Mouse (Mus musculus): ENCODE measurements around the gene Ros1. TPM values are rescaled to one million over a fixed set of nuclear protein-coding genes. Genes with fewer than 3 reads are reported as not detected.
A peak's percentile ranks its signal among the peaks of the same experiment; 100 is the strongest.

Gene Ros1
- total and polyA plus RNA-seq, 2 experiments from 2014 or later, result not detected

DNA sequence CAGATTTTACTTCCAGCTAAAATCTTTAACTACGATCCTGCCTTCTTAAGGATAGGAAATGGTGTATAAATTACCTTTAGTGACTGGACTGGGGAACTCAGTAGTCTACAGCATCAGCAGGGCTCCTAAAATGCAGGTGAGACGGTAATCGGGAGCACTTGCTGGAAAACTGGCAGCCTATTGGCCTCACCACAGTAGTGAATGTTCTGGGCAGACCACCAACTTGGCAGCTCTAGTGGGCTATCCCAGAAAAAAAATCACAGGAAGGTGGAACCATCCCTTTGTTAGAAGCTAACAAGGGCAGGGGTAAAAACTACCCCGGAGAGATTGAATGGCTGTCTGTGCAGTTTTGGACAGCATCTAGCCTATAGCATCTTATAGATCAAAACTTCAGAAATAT, 102.9 kb downstream of the Ros1 start:
- 63% methylated on average over 4 of the region's 4 CpGs for WGBS
- ATAC-seq, result no peak

DNA sequence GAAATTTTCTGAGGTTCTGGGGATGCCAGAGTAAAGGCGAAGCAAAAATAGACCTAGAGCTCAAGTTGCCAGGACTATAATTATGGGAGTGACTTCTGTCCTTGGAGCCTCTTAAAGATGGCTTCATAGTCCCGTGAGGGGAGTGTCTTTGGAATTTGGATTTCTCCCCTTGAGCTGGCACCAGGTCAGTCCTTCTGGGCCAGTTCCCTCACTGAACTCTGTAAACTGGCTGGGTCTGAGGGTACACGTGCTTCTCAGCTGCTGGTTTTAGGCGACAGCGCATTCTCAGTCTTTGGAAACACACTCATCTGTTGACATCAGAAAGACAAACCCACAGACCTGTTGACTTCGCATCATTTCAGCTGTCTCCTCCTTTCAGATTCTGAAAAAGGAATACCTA, 108.4 kb downstream of the Ros1 start:
- no peak overlapping the region for H3K4me2 ChIP-seq (ENCODE audit: low read depth, low read length)
- H3K36me3 ChIP-seq (ENCODE audit: insufficient read depth, low read length), result no peaks in the 10 kb centered on the region
- H3K4me3 ChIP-seq (ENCODE audit: low read length), result no peak overlapping the region
- H3K27me3 ChIP-seq (ENCODE audit: insufficient read depth, low read length), result no peaks in the 10 kb centered on the region
- no peak for DNase-seq (ENCODE audit: low spot score)
- ATAC-seq, result no peak
- H3K9ac ChIP-seq (replicated peaks; ENCODE audit: low read length), result no peak overlapping the region
- no peaks in the 10 kb centered on the region for H3K4me1 ChIP-seq (ENCODE audit: insufficient read depth, low read length)
- 84% methylated on average over 6 of the region's 6 CpGs for whole genome bisulfite sequencing
- H3K9me3 ChIP-seq (ENCODE audit: low read length), result no peaks in the 10 kb centered on the region
- H3K27ac ChIP-seq, result no peak overlapping the region
- TF ChIP-seq CTCF (IDR thresholded peaks at IDR 0.05; ENCODE audit: low read depth), result no peak

More for the DNA sequence above, 102.9 kb downstream of the Ros1 start:
- no peaks in the 10 kb centered on the region for H3K9me3 ChIP-seq (ENCODE audit: low read length)
- no peak overlapping the region for H3K27ac ChIP-seq
- peak; percentile 11 for DNase-seq (ENCODE audit: low spot score)
- H3K36me3 ChIP-seq (ENCODE audit: insufficient read depth, low read length), result no peaks in the 10 kb centered on the region
- no peak overlapping the region for H3K4me2 ChIP-seq (ENCODE audit: low read depth, low read length)
- H3K9ac ChIP-seq (replicated peaks; ENCODE audit: low read length), result no peak overlapping the region
- no peak overlapping the region for H3K4me3 ChIP-seq (ENCODE audit: low read length)
- no peak for TF ChIP-seq CTCF (IDR thresholded peaks at IDR 0.05; ENCODE audit: low read depth)
- H3K4me1 ChIP-seq (ENCODE audit: insufficient read depth, low read length), result no peaks in the 10 kb centered on the region
- H3K27me3 ChIP-seq (ENCODE audit: insufficient read depth, low read length), result no peaks in the 10 kb centered on the region

DNA sequence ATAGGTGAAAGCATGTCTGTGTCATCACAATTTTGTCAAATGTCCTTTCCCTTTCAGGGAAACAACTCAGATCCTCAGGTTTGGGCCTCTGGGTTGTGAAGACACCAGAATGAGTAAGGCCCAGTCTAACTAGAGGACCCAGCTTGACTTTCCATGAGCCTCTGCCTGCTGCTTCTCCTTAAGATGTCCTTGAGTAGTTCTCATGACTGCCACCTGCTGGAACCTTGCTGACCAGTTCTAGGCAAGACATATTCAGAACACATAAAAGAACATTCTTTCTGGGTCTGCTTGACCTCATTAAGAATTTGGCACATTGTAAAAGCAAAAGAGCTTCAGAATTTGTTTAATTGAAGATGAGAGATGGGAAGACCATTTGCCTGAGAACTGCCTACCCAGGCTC, 122.6 kb downstream of the Ros1 start:
- Histone ChIP-seq H3K4me1 (ENCODE audit: insufficient read depth, low read length) (no peaks in the 10 kb centered on the region), H3K9me3 (ENCODE audit: low read length) (no peaks in the 10 kb centered on the region), H3K4me2 (ENCODE audit: low read depth, low read length) (no peak overlapping the region), H3K27ac (no peak overlapping the region), H3K27me3 (ENCODE audit: insufficient read depth, low read length) (no peaks in the 10 kb centered on the region), H3K36me3 (ENCODE audit: insufficient read depth, low read length) (no peaks in the 10 kb centered on the region), H3K9ac (replicated peaks; ENCODE audit: low read length) (no peak overlapping the region), H3K4me3 (ENCODE audit: low read length) (no peak overlapping the region)
- peak; percentile 62; the same call in 1 of the 2 replicates for ATAC-seq
- peak; percentile 63 for TF ChIP-seq CTCF (IDR thresholded peaks at IDR 0.05; ENCODE audit: low read depth)
- peak; percentile 62 for DNase-seq (ENCODE audit: low spot score)

DNA sequence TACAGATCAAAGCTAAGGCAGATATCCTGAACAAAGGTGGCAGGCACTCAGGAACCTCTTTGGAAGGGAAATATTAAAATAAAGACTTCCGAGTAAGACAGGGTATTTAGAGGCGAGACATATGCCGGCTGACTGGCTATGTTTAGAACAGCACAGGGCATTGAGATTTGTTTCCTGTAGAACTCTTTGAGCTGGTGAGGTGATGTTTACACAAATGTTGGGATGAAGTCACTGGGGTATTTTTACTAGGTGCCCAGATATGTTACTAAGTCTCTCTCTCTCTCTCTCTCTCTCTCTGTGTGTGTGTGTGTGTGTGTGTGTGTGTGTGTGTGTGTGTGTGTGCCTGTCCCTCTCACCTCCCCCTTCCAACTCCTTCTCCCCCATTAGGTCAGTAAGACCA, 146.8 kb downstream of the Ros1 start:
- no peak overlapping the region for H3K27ac ChIP-seq
- H3K9ac ChIP-seq (replicated peaks; ENCODE audit: low read length), result no peak overlapping the region
- H3K4me3 ChIP-seq (ENCODE audit: low read length), result no peak overlapping the region
- no peaks in the 10 kb centered on the region for H3K9me3 ChIP-seq (ENCODE audit: low read length)
- no peaks in the 10 kb centered on the region for H3K4me1 ChIP-seq (ENCODE audit: insufficient read depth, low read length)
- ATAC-seq (no peak), DNase-seq (ENCODE audit: low spot score) (no peak)
- H3K4me2 ChIP-seq (ENCODE audit: low read depth, low read length), result no peak overlapping the region
- no peak for TF ChIP-seq CTCF (IDR thresholded peaks at IDR 0.05; ENCODE audit: low read depth)
- WGBS, result 86% methylated on average over 3 of the region's 3 CpGs
- no peaks in the 10 kb centered on the region for H3K27me3 ChIP-seq (ENCODE audit: insufficient read depth, low read length)
- H3K36me3 ChIP-seq (ENCODE audit: insufficient read depth, low read length), result no peaks in the 10 kb centered on the region

DNA sequence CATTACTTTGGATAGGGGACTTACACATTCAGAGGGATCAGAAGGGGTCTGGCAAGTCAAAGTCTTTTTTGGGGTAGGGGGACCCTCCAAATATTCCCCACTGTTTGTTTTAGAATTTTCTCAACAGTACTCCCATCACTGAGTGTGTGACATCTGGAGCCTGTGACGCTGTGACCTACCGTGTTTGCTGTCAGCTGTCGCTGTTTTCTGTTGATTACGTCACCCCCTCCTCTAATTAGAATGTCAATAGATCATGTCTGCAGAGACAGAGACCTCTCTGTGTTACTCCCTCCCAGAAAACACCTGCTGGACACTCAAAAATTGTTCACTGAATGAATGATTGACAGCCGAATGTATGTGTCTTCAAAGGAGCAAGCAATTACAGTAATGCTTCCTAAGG, 152.0 kb downstream of the Ros1 start:
- H3K4me1 ChIP-seq (ENCODE audit: insufficient read depth, low read length), result no peaks in the 10 kb centered on the region
- WGBS, result 62% methylated on average over 5 of the region's 5 CpGs
- no peak overlapping the region for H3K4me2 ChIP-seq (ENCODE audit: low read depth, low read length)
- no peaks in the 10 kb centered on the region for H3K9me3 ChIP-seq (ENCODE audit: low read length)
- no peak for TF ChIP-seq CTCF (IDR thresholded peaks at IDR 0.05; ENCODE audit: low read depth)
- no peaks in the 10 kb centered on the region for H3K36me3 ChIP-seq (ENCODE audit: insufficient read depth, low read length)
- DNase-seq (ENCODE audit: low spot score), result no peak
- no peak overlapping the region for H3K27ac ChIP-seq
- no peak overlapping the region for H3K9ac ChIP-seq (replicated peaks; ENCODE audit: low read length)
- no peak overlapping the region for H3K4me3 ChIP-seq (ENCODE audit: low read length)
- no peak for ATAC-seq
- H3K27me3 ChIP-seq (ENCODE audit: insufficient read depth, low read length), result no peaks in the 10 kb centered on the region

DNA sequence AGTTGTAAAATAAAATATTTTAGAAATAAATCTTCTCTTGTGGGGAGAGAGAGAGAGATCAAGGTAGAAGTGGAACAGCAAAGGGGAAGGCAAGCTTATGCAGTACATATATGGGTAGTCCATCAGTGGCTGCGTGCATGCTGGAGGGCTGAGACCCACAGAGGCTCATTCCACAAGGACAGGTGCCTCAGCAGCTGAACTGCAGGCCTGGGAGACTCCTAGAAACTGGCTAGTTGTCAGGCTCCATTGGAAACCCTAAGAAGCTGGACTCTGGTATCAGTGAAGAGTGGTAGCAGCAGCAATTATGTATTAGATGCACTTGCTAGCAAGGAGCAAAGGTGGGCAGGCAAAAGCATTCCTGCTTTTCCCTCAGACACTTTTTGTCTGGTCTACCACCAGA, 155.7 kb downstream of the Ros1 start:
- no peak for DNase-seq (ENCODE audit: low spot score)
- Histone ChIP-seq H3K9me3 (ENCODE audit: low read length) (no peaks in the 10 kb centered on the region), H3K27me3 (ENCODE audit: insufficient read depth, low read length) (no peaks in the 10 kb centered on the region), H3K9ac (replicated peaks; ENCODE audit: low read length) (no peak overlapping the region), H3K4me2 (ENCODE audit: low read depth, low read length) (no peak overlapping the region), H3K36me3 (ENCODE audit: insufficient read depth, low read length) (no peaks in the 10 kb centered on the region), H3K27ac (no peak overlapping the region), H3K4me3 (ENCODE audit: low read length) (no peak overlapping the region), H3K4me1 (ENCODE audit: insufficient read depth, low read length) (no peaks in the 10 kb centered on the region)
- TF ChIP-seq CTCF (IDR thresholded peaks at IDR 0.05; ENCODE audit: low read depth), result no peak
- no peak for ATAC-seq
- 77% methylated on average over 1 of the region's 1 CpGs for WGBS

DNA sequence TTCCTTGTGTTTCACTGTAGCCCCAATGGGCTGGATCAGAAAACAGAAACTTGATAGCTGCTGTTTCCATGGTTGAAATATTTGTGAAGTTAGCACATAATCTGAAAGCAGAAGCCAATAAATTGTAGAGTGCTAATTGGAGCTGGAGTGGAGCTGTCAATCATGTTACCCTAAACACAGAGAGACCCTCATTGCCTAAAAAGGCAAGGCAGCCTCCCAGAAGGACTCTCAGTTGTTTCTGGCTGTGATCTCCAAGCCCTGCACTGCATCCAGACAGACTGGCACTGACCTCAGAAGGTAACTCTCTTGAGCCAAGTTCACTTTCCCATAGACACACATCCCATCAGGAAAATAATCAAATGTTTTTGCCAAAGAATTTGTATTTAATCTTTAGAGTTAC, 161.3 kb downstream of the Ros1 start:
- Histone ChIP-seq H3K4me2 (ENCODE audit: low read depth, low read length) (no peak overlapping the region), H3K27me3 (ENCODE audit: insufficient read depth, low read length) (peaks cover 21% of the 10 kb centered on the region; the same call in 1 of the 2 replicates), H3K4me1 (ENCODE audit: insufficient read depth, low read length) (no peaks in the 10 kb centered on the region), H3K36me3 (ENCODE audit: insufficient read depth, low read length) (no peaks in the 10 kb centered on the region), H3K9ac (replicated peaks; ENCODE audit: low read length) (no peak overlapping the region), H3K9me3 (ENCODE audit: low read length) (no peaks in the 10 kb centered on the region), H3K27ac (no peak overlapping the region), H3K4me3 (ENCODE audit: low read length) (no peak overlapping the region)
- DNase-seq (ENCODE audit: low spot score) (no peak), ATAC-seq (no peak)
- TF ChIP-seq CTCF (IDR thresholded peaks at IDR 0.05; ENCODE audit: low read depth), result no peak

Data from hindbrain, postnatal 0 days (tissue).